ENCODE assay signal across 8 mouse cellular contexts in genomic region chr7:78895021-78895652, GRCm38 (mm10). TPM values are rescaled to one million over a fixed set of nuclear protein-coding genes. Genes with fewer than 3 reads are reported as not detected.
A peak's percentile ranks its signal among the peaks of the same experiment; 100 is the strongest.
DNase-seq lines count a peak whose midpoint lies in the region; ATAC-seq and TF ChIP-seq lines count a peak whose summit lies in the region.

No protein-coding gene starts in this region.

- no peaks in the 10 kb centered on the region for H3K36me3 ChIP-seq in kidney, adult 2 months (ENCODE audit: control insufficient read depth, insufficient read depth, low read length)
- no peaks in the 10 kb centered on the region for H3K36me3 ChIP-seq in hindbrain, embryonic 11.5 days (ENCODE audit: control insufficient read depth, insufficient read depth, low read length)
- H3K36me3 ChIP-seq in midbrain, embryonic 10.5 days: peaks cover 15% of the 10 kb centered on the region

- H3K27me3 ChIP-seq in kidney, adult 2 months (replicated peaks; ENCODE audit: control insufficient read depth, insufficient read depth, low read length): no peaks in the 10 kb centered on the region
- H3K27me3 ChIP-seq in hindbrain, embryonic 11.5 days (ENCODE audit: control insufficient read depth, insufficient read depth, low read length): no peaks in the 10 kb centered on the region
- H3K27me3 ChIP-seq in midbrain, embryonic 10.5 days (ENCODE audit: low read depth, poor library complexity, severe bottlenecking): peaks cover 5% of the 10 kb centered on the region

- no peaks in the 10 kb centered on the region for H3K9me3 ChIP-seq in hindbrain, embryonic 11.5 days (ENCODE audit: control insufficient read depth, low read length)
- no peaks in the 10 kb centered on the region for H3K9me3 ChIP-seq in midbrain, embryonic 10.5 days (replicated peaks)

- H3K27ac ChIP-seq in kidney, adult 2 months (ENCODE audit: insufficient read depth, low read depth, low read length): 0 out of 2 replicates have a peak overlapping the region, but pooled peaks have one; percentile 12
- H3K27ac ChIP-seq in hindbrain, embryonic 11.5 days (ENCODE audit: low read depth, low read length): no peak overlapping the region
- H3K27ac ChIP-seq in midbrain, embryonic 10.5 days (replicated peaks): peak overlapping the region; percentile 89

- no peak for TF ChIP-seq CTCF in kidney, adult 2 months (conservative IDR thresholded peaks at IDR 0.05; ENCODE audit: insufficient read depth, insufficient read length, low read depth, low read length)

- no peak for ATAC-seq in hindbrain, embryonic 11.5 days (ENCODE audit: low FRiP score)
- ATAC-seq in CD4-positive, CD25-positive, alpha-beta regulatory T cell, adult 4 months: no peak

- peaks cover 12% of the 10 kb centered on the region; the same call in 1 of the 2 replicates for H3K4me1 ChIP-seq in kidney, adult 2 months (ENCODE audit: control insufficient read depth, insufficient read depth, low read length)
- peaks cover 6% of the 10 kb centered on the region; the same call in 1 of the 2 replicates for H3K4me1 ChIP-seq in hindbrain, embryonic 11.5 days (replicated peaks; ENCODE audit: control insufficient read depth, insufficient read depth, low read length)
- H3K4me1 ChIP-seq in midbrain, embryonic 10.5 days: peaks cover 25% of the 10 kb centered on the region

- peak overlapping the region; percentile 45 for H3K4me2 ChIP-seq in hindbrain, embryonic 11.5 days (replicated peaks; ENCODE audit: low read depth, low read length)

- H3K4me3 ChIP-seq in kidney, adult 2 months (ENCODE audit: insufficient read depth, low read depth, low read length): peak overlapping the region; percentile 40
- peak overlapping the region; percentile 70 for H3K4me3 ChIP-seq in hindbrain, embryonic 11.5 days (ENCODE audit: low read depth, low read length)
- H3K4me3 ChIP-seq in midbrain, embryonic 10.5 days: peak overlapping the region; percentile 86

- H3K9ac ChIP-seq in hindbrain, embryonic 11.5 days (ENCODE audit: low read depth, low read length): peak overlapping the region; percentile 46; the same call in 1 of the 2 replicates

- TF ChIP-seq POLR2A in kidney, adult 2 months (IDR thresholded peaks at IDR 0.05; ENCODE audit: low read depth, low read length): no peak

- peak; percentile 16 for DNase-seq in kidney, adult 2 months
- no peak for DNase-seq in kidney, postnatal 10 days
- DNase-seq in R1 (ENCODE audit: low read depth, low spot score): peak; percentile 47
- peak; percentile 10 for DNase-seq in hindbrain, embryonic 11.5 days (ENCODE audit: low spot score)
- no peak for DNase-seq in midbrain, embryonic 10.5 days (ENCODE audit: low spot score)
- DNase-seq in urinary bladder, postnatal 14 days (ENCODE audit: low spot score): no peak
- no peak for DNase-seq in cerebellum, postnatal 14 days

- WGBS in kidney, adult 2 months: 38% methylated on average over 13 of the region's 13 CpGs
- WGBS in hindbrain, embryonic 11.5 days: 59% methylated on average over 13 of the region's 13 CpGs
- 60% methylated on average over 13 of the region's 13 CpGs for WGBS in midbrain, embryonic 10.5 days

RNA-seq across cellular contexts. Expression of gene Aen, which starts 0.5 kb away (rescaled TPM):
- polyA plus RNA-seq in kidney, adult 2 months (2012; rRNA removed): 20.1 and 20.7 TPM in 2 replicates
- 37.4 and 43.7 TPM in 2 replicates for polyA plus RNA-seq in hindbrain, embryonic 11.5 days (2014; fragmentation: Nextera tagmentation; extraction: Ambion mirVana)
- 72.2 and 76.5 TPM in 2 replicates for polyA plus RNA-seq in midbrain, embryonic 10.5 days (2016; fragmentation: Nextera tagmentation; extraction: Ambion mirVana)
- 10 to 100 TPM; 21.7 to 28.3 TPM for polyA plus RNA-seq in CD4-positive, CD25-positive, alpha-beta regulatory T cell, adult 4 months (2017; shearing (Covaris generic))

RNA-seq across cellular contexts. Expression of gene Isg20, which starts 18.1 kb away (rescaled TPM):
- polyA plus RNA-seq in kidney, adult 2 months (2012; rRNA removed): 10.9 and 12.5 TPM in 2 replicates
- 0.14 and 0.56 TPM in 2 replicates for polyA plus RNA-seq in hindbrain, embryonic 11.5 days (2014; fragmentation: Nextera tagmentation; extraction: Ambion mirVana)
- 0.39 and 0.75 TPM in 2 replicates for polyA plus RNA-seq in midbrain, embryonic 10.5 days (2016; fragmentation: Nextera tagmentation; extraction: Ambion mirVana)
- 100 to 1,000 TPM; 108 to 134 TPM for polyA plus RNA-seq in CD4-positive, CD25-positive, alpha-beta regulatory T cell, adult 4 months (2017; shearing (Covaris generic))

RNA-seq across cellular contexts. Expression of gene Det1, which starts 48.1 kb away (rescaled TPM):
- polyA plus RNA-seq in kidney, adult 2 months (2012; rRNA removed): 10.6 and 11.2 TPM in 2 replicates
- polyA plus RNA-seq in hindbrain, embryonic 11.5 days (2014; fragmentation: Nextera tagmentation; extraction: Ambion mirVana): 17.8 and 21.3 TPM in 2 replicates
- polyA plus RNA-seq in midbrain, embryonic 10.5 days (2016; fragmentation: Nextera tagmentation; extraction: Ambion mirVana): 23.4 and 24.4 TPM in 2 replicates
- polyA plus RNA-seq in CD4-positive, CD25-positive, alpha-beta regulatory T cell, adult 4 months (2017; shearing (Covaris generic)): 10 to 100 TPM; 18.5 to 24.1 TPM

Comparison
In these comparisons a context has a peak if more than half of its experiments do, and no peak if none do; other contexts are left out.
1. DNase-seq: peak in kidney, adult 2 months (single experiment), R1 (single experiment) and hindbrain, embryonic 11.5 days (single experiment); none in kidney, postnatal 10 days (single experiment), midbrain, embryonic 10.5 days (single experiment), urinary bladder, postnatal 14 days (single experiment) and cerebellum, postnatal 14 days (0 of 2).
2. Peak in every context shown above with its lines, with median percentiles within 50 percentile points of each other: H3K4me3 ChIP-seq.